Mouse (Mus musculus): ENCODE data around the gene Fbxo34.

DNA sequence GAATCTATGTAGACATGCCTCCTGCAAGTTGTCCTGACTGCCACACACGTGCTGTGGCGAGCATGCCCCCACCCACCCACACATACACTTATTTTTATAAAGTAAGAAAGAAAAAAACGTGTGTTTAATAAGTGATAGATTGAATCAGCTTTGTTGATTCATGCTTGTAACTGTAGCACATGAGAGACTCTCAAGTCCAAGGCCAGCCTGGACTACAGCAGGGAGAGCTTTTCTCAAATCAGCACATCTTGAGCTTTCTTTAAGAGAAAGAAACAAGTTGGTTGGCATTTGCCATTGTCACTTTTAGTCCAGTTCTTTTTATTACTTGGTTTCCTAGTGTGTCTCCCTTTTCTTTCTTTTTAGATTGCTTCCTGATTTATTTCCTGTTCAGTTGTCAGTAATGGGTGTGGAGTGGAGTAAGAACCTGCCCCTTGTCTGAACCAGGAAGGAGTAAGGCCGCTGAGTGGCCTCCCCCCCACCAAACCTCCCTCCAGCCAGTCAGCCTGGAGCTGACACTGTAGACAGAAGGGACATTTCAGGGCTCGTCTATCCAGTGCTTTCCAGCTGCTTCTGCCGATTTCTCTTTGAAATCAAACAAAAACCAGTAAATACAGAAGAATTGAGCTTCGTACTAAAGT, 64.7 kb downstream of the Fbxo34 start:
- TF ChIP-seq CTCF (IDR thresholded peaks at IDR 0.05; ENCODE audit: low read depth, low read length) (no peak), GATA1 (IDR thresholded peaks at IDR 0.05; ENCODE audit: borderline replicate concordance, low read length) (no peak), TAL1 (conservative IDR thresholded peaks at IDR 0.05; ENCODE audit: low read depth, low read length) (no peak), POLR2AphosphoS5 (IDR thresholded peaks at IDR 0.05; ENCODE audit: insufficient replicate concordance, low read depth, low read length) (no peak)
